Mouse (Mus musculus): ENCODE data around the gene Optc. TPM values are rescaled to one million over a fixed set of nuclear protein-coding genes. Genes with fewer than 3 reads are reported as not detected.
A peak's percentile ranks its signal among the peaks of the same experiment; 100 is the strongest.

The Optc gene
- total RNA-seq, 2 experiments from 2014 or later: 0.94 to 1.1 TPM

DNA sequence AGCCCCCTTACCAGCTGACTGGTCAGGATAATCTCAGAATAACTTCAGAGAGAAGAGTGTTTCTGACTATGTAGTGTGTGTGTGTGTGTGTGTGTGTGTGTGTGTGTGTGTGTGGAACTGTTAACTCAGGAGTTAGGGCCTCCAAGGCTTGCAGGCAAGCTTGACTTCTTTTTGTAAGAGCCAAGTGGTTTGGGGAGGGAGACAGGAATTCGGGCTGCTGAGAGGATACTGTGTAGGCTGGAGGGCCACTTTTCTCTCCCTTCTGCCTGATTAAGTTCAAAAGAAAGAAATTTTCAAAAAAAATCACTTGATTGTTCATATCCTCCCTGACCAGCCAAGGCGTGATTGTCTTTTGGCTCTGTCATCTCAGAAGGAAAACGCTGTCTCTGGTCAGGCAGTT is 12.6 kb upstream of the Optc start:
- DNase-seq (ENCODE audit: low spot score in 2 of 2): no peak

DNA sequence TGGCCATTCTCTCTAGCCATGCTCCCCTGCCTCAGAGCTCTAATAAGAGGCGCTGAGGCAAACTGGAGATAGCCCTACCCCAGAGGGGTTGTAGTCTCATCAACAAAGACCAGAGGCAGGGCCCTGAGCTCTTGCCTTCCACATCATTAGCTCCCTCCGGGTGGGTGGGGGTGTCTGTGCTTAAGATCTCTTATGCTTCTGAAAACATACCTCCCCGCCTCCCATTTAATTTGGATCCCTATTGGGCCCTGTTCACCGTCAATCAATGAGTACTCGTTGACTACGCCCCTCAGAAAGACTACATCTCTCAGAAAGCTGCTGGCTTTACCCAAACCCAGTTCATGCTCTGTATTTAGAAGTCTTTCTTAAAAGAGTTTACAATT is 10.3 kb upstream of the Optc start:
- no peak for DNase-seq (ENCODE audit: low spot score in 2 of 2)

GRCm38 (mm10) chr1:133917456-133918087 is 9.8 kb upstream of the Optc start:
- DNase-seq (ENCODE audit: low spot score in 2 of 2): no peak

GRCm38 (mm10) chr1:133915723-133916355 is 8.0 kb upstream of the Optc start:
- peak; percentile 62 to 69 for DNase-seq (ENCODE audit: low spot score in 2 of 2)

DNA sequence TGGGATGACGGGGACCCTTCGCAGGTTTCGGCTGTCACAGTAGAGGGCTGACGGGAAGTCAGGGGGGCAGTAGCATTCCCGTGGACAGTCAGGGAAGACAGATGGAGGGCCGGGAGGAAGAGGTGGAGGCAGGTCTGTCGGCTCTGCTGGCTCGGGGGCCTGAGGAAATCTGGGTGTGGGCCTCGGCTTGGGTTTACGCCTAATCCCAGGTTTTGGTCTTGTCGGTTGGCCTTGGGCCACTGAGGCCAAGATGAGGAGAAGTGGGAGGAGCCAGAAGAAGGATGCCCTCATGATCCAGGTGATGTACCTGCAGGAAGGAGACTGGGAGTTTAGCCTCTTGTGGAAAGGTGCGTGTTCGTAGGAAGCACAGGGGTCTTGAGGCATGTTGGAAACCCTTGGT is 7.3 kb upstream of the Optc start:
- DNase-seq (ENCODE audit: low spot score in 2 of 2): no peak

- no peak for DNase-seq (ENCODE audit: low spot score in 2 of 2)
These were observed 5.2 kb upstream of the Optc start for GRCm38 (mm10) chr1:133913018-133913417.

DNA sequence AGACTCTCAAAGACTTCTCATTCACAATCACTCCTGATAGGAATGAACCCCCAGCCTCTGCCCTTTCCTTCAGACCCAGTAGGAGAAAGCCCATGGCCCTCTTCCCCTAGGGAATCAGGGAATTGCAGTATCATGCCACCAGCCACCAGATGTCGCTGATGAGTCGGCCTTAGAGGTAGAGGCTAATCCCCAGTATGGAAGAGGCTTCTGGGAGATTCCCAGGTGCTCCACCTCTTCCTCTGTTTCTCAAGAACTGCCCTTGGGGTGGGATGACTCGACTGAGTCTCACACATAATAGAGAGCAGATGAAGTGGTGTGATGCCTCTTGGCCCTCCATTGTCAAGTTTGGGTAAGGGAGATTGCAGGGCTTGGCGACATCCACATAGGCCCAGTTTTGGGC is 3.7 kb upstream of the Optc start:
- DNase-seq (ENCODE audit: low spot score in 2 of 2): peak; percentile 78 to 82

GRCm38 (mm10) chr1:133911008-133911407 is 3.2 kb upstream of the Optc start:
- no peak for DNase-seq (ENCODE audit: low spot score in 2 of 2)

DNA sequence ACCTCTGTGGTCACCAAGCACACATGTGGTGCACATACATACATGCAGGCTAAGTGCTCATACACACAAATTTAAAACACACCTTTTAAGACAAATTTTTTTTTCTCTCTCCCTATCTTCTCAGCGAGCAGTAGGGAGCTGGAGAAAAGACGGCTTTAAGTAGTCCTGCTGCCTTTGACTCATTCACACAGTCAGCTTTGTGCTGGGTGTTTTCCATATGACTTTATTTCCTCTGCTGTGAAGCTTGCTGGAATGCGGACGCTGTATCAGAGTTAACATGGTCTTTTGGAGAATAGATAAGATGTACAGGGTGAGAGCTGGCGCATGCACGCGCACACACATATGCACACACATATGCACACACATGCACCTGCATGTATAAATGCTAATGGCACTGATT is 2.3 kb upstream of the Optc start:
- DNase-seq (ENCODE audit: low spot score in 2 of 2): no peak

GRCm38 (mm10) chr1:133908659-133909575 is 1.1 kb upstream of the Optc start:
- peak; percentile 47 to 56 for DNase-seq (ENCODE audit: low spot score in 2 of 2)

DNA sequence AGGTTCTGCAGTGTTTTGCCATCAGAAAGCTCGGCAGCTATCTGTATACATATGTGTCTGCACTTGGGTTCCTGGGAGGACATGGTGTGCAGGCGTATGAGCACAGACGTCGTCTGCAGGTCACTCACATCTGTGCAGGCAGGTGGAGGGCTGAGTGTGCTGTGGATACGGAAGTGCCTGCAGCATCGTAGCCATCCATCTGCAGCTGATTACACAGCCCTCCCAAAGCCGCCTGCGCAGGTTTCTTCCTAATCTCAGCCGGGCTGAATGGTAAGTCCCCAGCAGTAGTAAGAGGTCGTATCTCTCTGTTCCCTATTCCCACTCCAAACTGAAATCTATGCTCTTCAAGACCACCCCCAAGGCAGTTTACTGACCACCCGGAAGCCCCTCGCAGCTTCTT is 1.4 kb downstream of the Optc start:
- DNase-seq (ENCODE audit: low spot score in 2 of 2): no peak

DNA sequence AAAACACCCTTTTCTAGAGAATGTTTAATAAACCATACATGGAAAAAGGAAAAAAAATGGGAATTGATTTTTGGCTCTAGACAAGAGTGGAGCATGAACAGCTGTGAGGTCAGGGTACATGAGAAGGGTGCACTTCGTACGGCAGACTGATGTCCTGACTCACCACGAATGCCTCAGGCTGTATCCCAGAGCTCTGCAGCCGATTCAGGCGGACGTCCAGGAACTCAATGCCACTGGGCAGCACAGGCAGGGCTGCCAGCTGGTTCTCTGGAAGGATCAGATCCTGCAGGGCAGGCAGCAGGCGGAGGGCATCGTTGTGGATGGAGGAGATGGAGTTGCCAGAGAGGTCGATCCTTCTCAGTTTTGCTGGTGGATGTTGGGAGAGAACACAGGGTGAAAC is 7.0 kb downstream of the Optc start:
- no peak for DNase-seq (ENCODE audit: low spot score in 2 of 2)

GRCm38 (mm10) chr1:133899043-133899542 is 8.7 kb downstream of the Optc start:
- no peak for DNase-seq (ENCODE audit: low spot score in 2 of 2)

DNA sequence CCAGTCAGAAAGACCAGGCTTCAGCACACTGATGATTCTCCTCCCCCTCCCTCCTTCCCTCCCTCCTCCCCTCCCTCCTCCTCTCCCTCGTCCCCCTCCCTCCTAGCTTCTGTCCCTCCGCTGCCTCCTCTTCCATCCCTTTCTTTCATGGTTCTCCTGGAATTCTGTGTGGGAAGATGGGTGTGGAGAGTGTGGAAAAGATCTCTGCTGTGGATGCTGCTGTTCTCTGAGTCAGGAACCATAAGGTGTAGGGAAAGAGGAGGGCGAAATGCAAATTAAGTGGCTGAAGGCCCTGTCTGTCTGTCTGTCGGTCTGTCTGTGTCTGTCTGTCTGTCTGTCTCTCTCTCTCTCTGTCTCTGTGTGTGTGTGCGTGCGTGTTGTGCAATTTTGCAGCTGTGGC is 10.5 kb downstream of the Optc start:
- no peak for DNase-seq (ENCODE audit: low spot score in 2 of 2)

- no peak for DNase-seq (ENCODE audit: low spot score in 2 of 2)
These were observed 16.3 kb downstream of the Optc start for GRCm38 (mm10) chr1:133891489-133891888.

DNA sequence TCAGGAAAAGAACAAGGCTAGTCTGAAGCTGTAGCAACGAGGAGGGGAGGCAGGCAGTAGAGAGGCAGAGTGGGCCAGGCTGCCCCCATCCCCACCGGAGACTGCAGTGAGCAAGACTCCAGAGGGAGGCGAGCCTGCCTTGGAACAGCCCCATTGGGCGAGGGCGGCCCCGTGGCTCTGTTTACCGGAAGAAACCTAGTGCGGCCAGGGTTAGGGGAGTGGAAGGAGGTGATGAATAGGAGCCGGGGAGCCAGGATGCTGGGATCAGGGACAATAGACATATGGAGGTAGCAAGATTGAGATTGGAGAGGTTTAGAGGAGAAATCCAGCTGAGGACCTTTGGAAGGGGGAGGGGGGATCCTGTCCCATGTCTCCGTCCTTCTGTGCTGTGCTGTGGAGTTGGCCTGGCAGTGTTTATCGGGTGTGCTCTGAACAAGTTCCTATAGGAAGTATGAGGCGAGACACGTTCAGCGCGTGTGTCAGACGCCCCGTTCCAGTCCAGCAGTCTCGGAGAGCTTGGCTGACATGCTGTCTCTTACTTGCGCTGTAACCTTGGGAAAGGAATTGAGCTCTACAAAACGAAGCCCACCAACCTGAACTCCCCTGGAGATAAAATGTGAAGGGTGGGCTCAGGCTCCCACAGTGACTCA is 17.7 kb downstream of the Optc start:
- no peak for DNase-seq (ENCODE audit: low spot score in 2 of 2)

DNA sequence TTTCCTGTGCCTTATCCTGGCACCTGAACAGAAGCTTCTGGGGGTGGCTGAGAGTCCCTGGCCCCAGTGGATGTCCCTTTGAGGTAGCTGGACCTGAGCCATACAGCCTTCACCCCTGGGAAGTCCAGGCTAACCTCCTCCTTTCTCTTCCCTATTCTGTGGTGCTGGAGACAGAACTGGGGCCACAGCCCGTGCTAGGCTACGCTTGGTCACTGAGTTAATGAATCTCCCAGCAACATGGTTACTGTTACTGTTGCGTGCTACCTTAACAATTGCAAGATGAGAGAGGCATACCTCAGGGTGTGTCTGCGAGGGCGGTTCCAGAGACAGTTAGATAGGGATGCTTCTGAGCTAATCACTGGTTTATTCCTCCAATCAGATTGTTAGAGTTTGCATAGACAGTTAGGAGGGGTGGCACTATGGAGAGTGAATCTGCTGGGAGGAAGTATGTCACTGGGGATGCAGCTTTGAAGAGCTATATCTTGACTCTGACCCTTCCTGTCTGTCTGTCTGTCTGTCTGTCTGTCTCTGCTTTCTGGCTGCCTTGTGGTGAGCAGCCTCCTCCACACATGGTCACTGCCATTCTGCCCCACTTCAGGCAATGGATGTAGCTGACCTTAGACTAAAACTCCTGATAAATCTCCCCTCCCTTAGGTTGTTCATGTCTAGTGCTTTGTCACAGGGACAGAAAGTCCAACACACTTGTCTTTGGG is 20.1 kb downstream of the Optc start:
- DNase-seq (ENCODE audit: low spot score in 2 of 2): no peak

DNA sequence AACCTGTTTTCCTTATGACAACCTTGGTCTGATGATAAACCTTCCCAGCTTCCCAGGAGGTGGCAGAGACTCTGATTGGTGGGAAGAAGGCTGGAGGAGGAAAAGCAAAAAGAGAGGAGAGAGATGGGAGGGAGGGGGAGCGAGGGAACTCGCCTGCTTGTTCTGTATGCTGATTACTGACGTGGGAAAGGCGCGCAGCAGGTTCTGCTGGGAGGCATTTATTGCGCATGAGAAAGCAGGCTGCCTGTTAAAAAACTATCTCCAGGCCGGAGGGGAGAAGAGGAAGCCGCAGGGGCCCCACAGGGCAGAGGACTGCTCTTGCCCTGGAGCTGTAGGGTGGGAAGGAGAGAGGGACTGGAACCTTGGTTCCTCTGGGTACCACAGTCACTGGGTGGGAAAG is 20.8 kb downstream of the Optc start:
- peak in 1 of 2 experiments; percentile 43 for DNase-seq (ENCODE audit: low spot score in 2 of 2)

GRCm38 (mm10) chr1:133886431-133886830 is 21.4 kb downstream of the Optc start:
- no peak for DNase-seq (ENCODE audit: low spot score in 2 of 2)

GRCm38 (mm10) chr1:133885811-133886210 is 22.0 kb downstream of the Optc start:
- DNase-seq (ENCODE audit: low spot score in 2 of 2): no peak

DNA sequence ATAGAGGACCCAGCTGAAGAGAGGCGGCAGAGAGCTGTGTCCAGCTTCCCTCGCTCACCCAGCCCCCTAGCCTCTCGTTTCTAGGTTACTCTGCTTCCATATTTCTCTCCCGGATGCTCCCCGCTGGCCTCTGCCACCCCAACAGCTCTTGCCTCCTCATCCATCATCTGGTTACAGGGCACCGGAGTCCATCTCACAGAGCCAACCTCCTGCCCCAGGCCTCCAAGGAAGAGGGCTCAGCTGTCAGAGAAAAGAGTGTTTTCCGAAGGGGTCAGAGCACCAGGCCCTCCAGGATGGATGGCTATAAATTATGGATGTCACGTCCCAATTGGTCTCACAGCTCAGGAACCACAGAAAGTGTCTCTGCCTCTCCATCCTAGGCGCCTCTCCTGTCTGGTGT is 23.1 kb downstream of the Optc start:
- no peak for DNase-seq (ENCODE audit: low spot score in 2 of 2)

All from layer of hippocampus, postnatal 10 days (tissue).